Mouse (Mus musculus): ENCODE data around the gene Auts2.

Gene Auts2

GRCm38 (mm10) chr5:131873116-131873515 is 670.0 kb downstream of the Auts2 start:
- no peak for DNase-seq

- DNase-seq, result no peak
These were observed 673.2 kb downstream of the Auts2 start for GRCm38 (mm10) chr5:131869711-131870499.

- no peak for DNase-seq
These were observed 677.9 kb downstream of the Auts2 start for GRCm38 (mm10) chr5:131865200-131865599.

- DNase-seq, result no peak
These were observed 685.2 kb downstream of the Auts2 start for GRCm38 (mm10) chr5:131857976-131858375.

- DNase-seq, result no peak
These were observed 687.8 kb downstream of the Auts2 start for GRCm38 (mm10) chr5:131855358-131855757.

- no peak for DNase-seq
These were observed 691.3 kb downstream of the Auts2 start for GRCm38 (mm10) chr5:131851597-131852453.

- no peak for DNase-seq
These were observed 692.4 kb downstream of the Auts2 start for GRCm38 (mm10) chr5:131850632-131851335.

- DNase-seq, result no peak
These were observed 693.5 kb downstream of the Auts2 start for GRCm38 (mm10) chr5:131849644-131850043.

GRCm38 (mm10) chr5:131844519-131844800 is 698.7 kb downstream of the Auts2 start:
- no peak for DNase-seq

- DNase-seq, result no peak
These were observed 699.2 kb downstream of the Auts2 start for GRCm38 (mm10) chr5:131843766-131844518.

GRCm38 (mm10) chr5:131839657-131840315 is 703.4 kb downstream of the Auts2 start:
- DNase-seq, result no peak

GRCm38 (mm10) chr5:131839023-131839422 is 704.1 kb downstream of the Auts2 start:
- no peak for DNase-seq

- no peak for DNase-seq
These were observed 705.1 kb downstream of the Auts2 start for GRCm38 (mm10) chr5:131838064-131838463.

- no peak for DNase-seq
These were observed 707.0 kb downstream of the Auts2 start for GRCm38 (mm10) chr5:131836014-131836735.

- DNase-seq, result no peak
These were observed 710.0 kb downstream of the Auts2 start for GRCm38 (mm10) chr5:131832891-131833876.

GRCm38 (mm10) chr5:131830111-131830510 is 713.0 kb downstream of the Auts2 start:
- no peak for DNase-seq

GRCm38 (mm10) chr5:131829248-131829647 is 713.9 kb downstream of the Auts2 start:
- DNase-seq, result no peak

GRCm38 (mm10) chr5:131828607-131829006 is 714.5 kb downstream of the Auts2 start:
- no peak for DNase-seq

GRCm38 (mm10) chr5:131826362-131827261 is 716.5 kb downstream of the Auts2 start:
- DNase-seq, result no peak

All from spleen, adult 18-20 months (tissue).